Comparison of ENCODE assay signal across 11 mouse cellular contexts in genomic region chr4:153951150-153951549, GRCm38 (mm10).
"Had no signal": no experiment of that assay in that cellular context is flagged by ENCODE, and none has a peak within 500 bp of the region (broad histone marks: within the 10 kb centered on the region; RNA-seq: fewer than 3 reads in every experiment).

No protein-coding gene starts in this region.

- H3K27me3 ChIP-seq: stomach, embryonic 15.5 days had no signal

- H3K9me3 ChIP-seq: limb, embryonic 12.5 days; liver, embryonic 13.5 days; stomach, embryonic 15.5 days had no signal

- H3K4me3 ChIP-seq: limb, embryonic 12.5 days; liver, embryonic 13.5 days; stomach, embryonic 15.5 days had no signal

- ATAC-seq: intestine, postnatal 0 days; liver, postnatal 0 days had no signal

- H3K27ac ChIP-seq: limb, embryonic 12.5 days; liver, embryonic 13.5 days; stomach, embryonic 15.5 days had no signal

- H3K9ac ChIP-seq: limb, embryonic 12.5 days; liver, embryonic 13.5 days; liver, postnatal 0 days; stomach, embryonic 15.5 days had no signal

- H3K4me2 ChIP-seq: limb, embryonic 12.5 days; liver, embryonic 13.5 days; stomach, embryonic 15.5 days had no signal

- H3K36me3 ChIP-seq: limb, embryonic 12.5 days; liver, embryonic 13.5 days; stomach, embryonic 15.5 days had no signal

- DNase-seq: kidney, adult 8-10 months; kidney, postnatal 25 days; liver; liver, embryonic 13.5 days; liver, postnatal 0 days; right cerebral cortex, postnatal 4 days; thymus, adult 2 months; thymus, postnatal 25 days had no signal
